Mouse (Mus musculus): Measurements from ENCODE around the gene Olfr617.
"Not testable (repeated sequence)": the region's sequence is repeated elsewhere in the genome, so short reads cannot be mapped to it uniquely, and the experiment has no call there.

Olfr617 gene

DNA sequence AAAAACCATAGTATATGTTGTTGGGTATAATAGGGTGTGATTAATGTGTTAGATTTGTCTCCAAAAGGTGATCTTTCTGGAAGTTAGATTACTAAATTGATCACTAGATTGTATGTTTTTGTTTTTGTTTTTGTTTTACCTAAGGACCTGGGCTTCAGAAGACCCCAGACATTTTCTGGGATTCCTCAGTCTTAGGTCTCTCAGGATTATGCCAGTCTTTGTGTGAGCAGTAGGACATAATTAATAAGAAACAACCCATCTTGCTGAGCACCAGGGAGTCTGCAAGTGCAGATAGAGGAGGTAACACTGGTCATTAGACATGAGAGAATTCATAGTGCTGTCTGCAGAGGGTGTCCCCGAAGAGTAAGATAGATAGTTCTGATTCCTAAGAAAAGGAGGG, at the start of gene Olfr617:
Olfr617 (plus strand) TSS at position 301 of the 400 bp plus-strand sequence.
- DNase-seq (ENCODE audit: low read depth, low spot score), result no peak

DNA sequence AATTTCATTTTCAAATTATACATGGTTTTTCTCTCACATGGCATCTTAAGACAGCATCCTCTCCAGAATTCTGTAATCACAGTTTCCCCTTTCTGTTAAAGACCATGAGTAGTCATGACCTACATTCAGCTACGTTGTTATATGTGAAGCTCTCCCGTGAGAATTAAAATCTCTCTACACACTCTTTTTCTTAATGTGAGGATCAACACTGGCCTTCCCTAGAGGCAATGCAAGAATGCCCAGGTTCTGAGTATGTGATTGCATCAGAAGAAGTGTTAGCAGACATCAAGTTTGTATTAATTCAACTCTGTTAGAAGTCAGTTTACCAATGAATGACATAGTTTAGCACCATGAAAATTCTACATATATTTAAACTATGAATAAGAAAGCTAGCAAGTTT, 30.2 kb upstream of the Olfr617 start, which contains the start of gene Olfr612:
Olfr612 (minus strand) TSS at position 101 of the 400 bp plus-strand sequence.
- DNase-seq (ENCODE audit: low read depth, low spot score), result not testable (repeated sequence)

DNA sequence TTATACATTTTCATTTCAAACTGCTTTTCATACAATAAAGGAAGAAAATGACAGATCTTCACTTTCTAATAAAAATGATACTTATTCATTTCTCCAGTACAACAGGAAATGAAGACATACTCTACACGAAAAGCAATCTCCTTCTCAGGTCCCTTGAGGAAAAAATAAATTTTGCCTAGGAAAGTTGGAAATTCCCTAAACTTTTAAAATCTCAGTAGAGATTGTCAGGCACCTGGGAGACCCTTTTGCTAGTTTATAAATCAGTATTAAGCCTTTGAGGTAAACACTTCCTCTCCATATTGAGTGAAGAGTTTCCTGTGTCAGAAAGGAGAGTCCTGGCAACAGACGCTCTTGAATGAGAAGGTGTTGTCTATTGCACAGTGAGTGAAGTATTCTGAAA, 25.1 kb upstream of the Olfr617 start, which contains the start of gene Olfr613:
Olfr613 (plus strand) TSS at position 301 of the 400 bp plus-strand sequence.
- DNase-seq (ENCODE audit: low read depth, low spot score), result no peak

DNA sequence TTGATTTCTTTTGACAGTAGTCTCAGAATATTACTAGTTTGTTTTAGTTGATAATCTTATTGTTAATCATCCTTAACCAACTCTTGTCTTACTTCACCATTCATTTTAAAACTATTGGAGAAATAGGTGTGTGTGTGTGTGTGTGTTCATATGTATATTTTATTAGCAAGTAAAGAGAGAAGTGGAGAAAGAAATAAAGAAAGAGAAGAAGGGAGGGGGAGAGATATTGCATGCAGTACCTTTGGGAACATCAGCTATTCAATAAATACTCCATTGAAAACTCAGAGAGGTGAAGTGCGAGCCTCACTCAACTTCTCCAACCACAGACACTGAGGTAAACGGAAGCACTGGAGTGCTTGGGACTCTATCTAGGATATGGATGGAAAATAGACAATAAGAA, 17.1 kb upstream of the Olfr617 start, which contains the start of gene Olfr615:
Olfr615 (plus strand) TSS at position 301 of the 400 bp plus-strand sequence.
- no peak for DNase-seq (ENCODE audit: low read depth, low spot score)

DNA sequence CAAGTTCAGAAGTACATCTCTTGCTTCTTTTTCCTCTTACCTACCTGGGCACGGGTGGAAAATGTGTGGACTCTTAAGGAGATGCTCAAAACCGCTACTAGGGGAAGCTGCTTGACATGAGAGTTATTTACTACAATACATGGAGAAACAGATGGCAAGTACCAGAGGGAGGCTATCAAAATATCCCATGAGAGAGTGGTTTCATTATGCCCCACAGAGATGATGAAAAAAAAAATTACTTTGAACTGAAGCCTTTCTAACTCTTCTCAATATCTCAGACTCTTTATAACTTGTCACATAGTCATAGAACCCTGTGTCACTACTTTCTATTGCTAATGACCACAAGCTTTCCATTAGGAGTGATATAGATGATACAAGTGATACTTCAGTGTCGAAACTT, 3.8 kb upstream of the Olfr617 start, which contains the start of gene Olfr616:
Olfr616 (minus strand) TSS at position 101 of the 400 bp plus-strand sequence.
- no peak for DNase-seq (ENCODE audit: low read depth, low spot score)

DNA sequence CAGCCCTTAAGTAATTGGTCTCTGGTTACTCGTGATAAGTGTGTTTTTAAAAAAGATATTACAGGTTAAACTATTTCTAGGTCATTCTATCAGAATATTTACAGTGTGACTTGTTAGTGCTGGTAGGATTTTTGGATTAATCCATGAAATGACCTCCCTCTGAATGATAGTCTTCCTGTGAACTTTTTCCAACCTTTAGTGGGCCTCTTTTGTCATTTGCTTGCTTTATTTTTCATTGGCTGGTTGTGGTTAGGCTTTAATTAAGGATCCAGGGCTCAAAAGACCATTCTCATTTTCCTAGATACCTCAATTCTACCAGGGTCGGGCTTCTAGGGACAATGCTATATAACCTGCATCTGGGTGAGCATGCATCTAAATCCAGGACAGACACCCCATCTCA, 16.9 kb downstream of the Olfr617 start, which contains the start of gene Olfr618:
Olfr618 (plus strand) TSS at position 301 of the 400 bp plus-strand sequence.
- no peak for DNase-seq (ENCODE audit: low read depth, low spot score)

DNA sequence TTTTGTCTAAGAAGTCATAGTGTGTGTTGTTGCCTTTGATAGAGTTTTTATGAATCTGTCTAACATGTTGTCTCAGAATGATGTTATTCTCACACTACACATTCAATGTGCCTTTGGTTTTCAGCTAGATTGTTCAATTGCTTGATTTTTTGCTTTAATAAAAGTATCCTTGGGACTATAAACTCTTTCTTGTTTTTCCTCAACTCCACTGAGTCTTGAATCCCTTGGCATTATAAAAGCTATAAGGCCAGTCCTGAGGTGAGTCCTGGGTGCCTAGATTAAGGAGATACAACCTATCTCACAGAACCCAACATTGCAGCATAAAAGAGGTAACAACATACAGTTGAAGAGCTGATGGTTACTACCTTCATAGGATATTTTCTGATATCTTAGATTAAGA, 27.4 kb downstream of the Olfr617 start, which contains the start of gene Olfr619:
Olfr619 (plus strand) TSS at position 301 of the 400 bp plus-strand sequence.
- DNase-seq (ENCODE audit: low read depth, low spot score), result no peak

DNA sequence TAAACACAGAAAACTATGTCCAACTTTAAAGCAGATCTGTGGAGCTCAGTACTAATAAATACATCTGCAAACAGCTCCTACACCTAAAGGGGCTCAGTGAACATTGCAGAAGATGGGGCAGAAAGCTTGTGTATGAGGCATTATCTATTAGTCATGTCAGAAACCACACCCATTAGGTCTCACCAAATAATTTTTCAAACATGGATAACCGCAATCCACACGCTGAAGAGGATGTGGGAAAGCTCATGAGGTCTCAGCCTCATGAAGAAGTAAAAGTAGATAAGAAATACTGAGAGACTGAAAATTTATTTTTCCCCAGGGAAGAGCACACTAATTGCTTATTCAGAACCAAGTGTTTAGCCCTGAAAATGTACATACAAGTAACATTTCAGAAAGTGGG, 34.6 kb downstream of the Olfr617 start:
- no peak for DNase-seq (ENCODE audit: low read depth, low spot score)

DNA sequence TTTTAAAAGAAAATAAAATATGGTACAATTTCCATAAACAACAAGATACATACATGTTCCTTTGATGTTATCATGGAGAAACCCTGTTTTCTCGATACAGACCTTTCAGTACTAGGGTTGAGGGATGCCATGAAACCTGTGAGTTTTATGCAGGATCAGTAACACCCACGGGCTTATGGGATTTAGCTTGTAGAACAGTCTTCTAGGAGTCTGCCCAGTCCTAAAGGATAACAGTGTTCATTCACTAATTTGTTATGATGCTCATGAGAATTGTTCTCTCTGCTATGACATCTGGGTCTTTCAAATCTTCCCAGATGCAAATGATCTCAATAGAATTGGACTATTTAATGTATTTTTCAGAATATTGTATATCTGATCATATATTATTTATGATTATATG, 39.6 kb downstream of the Olfr617 start, which contains the start of gene Olfr620:
Olfr620 (minus strand) TSS at position 101 of the 400 bp plus-strand sequence.
- no peak for DNase-seq (ENCODE audit: low read depth, low spot score)

All from mesoderm, embryonic 11.5 days (tissue).